Mouse (Mus musculus): Measurements from ENCODE around the gene Hagh.

Hagh gene

DNA sequence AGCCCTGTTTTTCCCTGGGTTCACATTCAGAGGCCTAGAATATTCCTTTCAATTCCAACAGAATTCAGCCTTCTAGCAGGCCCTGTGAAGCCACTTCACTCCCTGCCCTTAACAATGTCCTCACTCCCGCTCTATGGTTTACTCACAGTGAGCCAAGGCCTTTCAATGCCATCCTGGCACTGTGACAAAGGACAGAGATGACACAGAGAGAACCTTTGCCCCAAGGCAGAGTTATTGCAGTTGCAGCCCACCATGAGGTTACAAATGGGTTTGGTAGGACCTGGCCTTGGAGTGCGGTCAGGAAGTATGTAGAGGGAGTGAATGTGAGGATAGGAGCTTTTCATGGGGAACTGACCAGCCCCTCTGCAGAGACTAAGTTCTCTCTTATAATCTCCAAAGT, 67.6 kb downstream of the Hagh start:
- no peak for DNase-seq

DNA sequence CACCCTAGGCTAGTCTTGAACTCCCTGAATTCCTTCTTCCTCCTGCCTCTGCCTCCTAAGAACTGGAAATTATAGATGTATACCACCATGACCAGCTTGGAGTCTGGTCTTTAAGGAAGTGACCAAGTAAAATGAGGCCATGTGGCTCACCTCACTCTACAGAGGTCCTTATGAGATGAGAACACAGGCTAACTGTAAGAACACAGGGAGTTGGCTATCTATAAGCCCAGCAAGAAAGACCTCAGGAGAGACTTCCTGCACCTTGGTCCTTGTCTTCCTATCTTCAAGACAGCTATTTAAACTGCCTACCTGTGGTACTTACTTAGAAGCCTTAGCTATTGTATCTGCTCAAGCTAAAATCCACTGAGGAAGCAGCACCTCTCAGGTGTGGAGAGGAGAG, 74.0 kb downstream of the Hagh start:
- DNase-seq = no peak
